Mouse (Mus musculus) neutrophil, adult 5-6 weeks (primary cell): Measurements from ENCODE around the gene Trib2. TPM values are rescaled to one million over a fixed set of nuclear protein-coding genes. Genes with fewer than 3 reads are reported as not detected.

ENCODE experiments used
- ATAC-seq: fragments of 151-379, 151-347 bp; 2 replicates; pipeline ENCODE4 v1.8.0; 2017; ENCODE audit warnings: mild to moderate bottlenecking, moderate TSS enrichment; ENCODE audit not compliant: insufficient number of reproducible peaks, poor library complexity, low FRiP score, severe bottlenecking; ENCODE audit errors: extremely low read depth
- total RNA-seq: library from RNA; stranded (forward); fragments of 200-1000 nt; gene quantifications from 2 replicates; pipeline ENCODE4 v1.2.3, GENCODE M21; 2017

Gene Trib2
- total RNA-seq, 1 experiment from 2014 or later: 39.2 TPM

DNA sequence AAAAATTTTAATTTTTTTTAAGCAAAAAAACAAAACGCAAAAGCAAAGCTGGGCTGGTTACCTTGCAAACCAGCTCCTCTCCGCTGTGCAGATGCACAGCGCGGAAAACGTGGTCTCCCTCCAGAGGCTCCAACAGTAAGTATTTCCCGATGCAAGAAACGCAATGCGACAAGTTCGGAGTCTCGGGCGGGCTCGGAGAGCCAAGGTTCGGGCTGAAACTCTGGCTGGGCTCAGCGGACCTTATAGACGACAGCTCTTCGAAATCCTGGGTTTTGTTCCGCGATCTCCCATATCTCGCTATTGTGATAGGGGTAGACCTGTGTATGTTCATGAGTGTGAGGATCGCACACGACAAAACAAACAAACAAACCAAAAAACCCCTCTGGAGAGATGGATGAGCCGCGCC is 1.5 kb downstream of the Trib2 start:
- no peak for ATAC-seq

DNA sequence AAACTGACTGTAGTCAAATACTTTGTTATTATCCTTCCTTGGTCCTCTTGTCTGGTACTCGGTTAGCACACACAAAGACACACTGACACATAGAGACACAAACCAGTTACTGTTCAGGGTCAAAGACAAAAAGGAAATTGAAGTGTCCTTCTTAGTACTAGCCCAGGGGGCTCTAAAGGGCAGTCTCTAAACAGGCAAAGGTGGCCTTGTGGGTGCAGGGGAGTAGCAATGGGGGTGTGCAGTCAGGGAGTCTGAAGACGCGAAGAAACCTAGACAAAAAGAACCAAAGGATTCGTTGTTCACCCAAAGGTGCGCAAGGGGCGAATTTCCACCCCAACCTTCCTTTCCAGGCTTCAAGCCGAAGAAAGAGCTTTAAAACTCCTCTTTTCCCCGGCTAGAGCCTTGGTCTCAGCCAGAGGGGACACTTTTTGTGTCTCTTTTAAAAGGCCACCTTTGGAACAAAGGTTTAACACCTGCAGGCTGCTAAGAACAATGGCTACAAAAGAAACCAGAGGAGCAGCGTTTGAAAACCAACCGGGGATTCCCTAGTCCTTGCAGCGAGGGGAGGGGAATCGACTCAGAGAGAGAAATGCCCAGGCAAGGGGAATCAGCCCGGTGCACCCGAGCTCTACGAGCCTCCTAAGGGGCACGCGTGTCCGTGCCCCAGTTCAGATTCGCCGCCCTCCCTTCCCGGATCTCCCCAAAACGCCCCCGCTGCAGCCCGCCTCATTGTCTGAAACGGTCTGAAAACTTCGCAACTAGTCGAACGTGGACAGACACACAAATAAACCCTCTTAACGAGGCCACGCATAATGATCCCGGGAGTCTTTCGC is 2.3 kb downstream of the Trib2 start:
- ATAC-seq: no peak

DNA sequence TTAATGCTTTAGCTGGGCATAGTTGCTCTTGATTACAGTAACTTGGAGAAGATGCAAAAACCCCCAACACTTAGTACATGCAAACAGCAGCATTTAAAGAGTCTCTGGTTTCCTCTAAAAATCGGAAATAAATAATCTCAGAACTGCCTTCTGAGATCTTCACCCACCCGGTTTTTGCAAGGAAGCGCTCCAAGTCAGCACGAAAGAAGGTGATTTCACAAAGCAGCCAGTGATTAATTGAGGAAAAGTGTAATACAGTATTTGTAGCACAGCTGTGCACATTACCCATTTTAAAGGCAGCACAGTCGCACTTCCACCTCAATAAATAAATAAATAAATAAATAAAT is 2.9 kb downstream of the Trib2 start:
- ATAC-seq: no peak

DNA sequence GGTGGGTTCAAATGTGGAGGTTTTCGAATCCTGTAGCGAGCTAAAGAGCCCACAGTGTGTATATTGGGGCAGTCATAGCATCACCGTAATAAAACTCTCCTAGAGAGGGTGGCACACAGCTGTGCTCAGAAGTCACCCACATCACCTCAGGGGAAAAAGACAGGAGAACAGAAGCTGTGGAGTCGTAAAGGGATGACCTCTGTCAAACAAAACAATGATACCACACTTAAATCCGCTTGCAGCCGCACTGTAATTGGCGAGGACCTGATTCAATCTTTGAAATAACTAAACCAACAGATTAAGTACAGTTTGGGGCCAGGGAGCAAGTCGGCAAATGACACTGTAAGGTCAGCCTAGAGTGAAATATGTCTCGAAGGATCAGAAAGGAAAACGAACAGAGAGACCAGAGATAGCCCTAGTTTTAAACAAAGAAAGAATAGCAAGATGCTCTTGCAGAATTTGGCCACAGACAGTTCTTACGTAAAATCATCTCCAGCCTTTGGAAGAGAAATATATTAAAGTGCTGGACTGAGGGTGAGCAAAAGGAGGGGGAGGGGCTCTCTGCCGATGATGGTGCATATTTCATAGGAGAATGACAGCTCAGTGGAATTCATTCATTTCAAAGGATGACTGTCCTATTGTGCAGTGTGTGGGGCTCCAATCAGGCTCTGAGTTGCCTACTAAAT is 3.4 kb downstream of the Trib2 start:
- ATAC-seq: no peak

DNA sequence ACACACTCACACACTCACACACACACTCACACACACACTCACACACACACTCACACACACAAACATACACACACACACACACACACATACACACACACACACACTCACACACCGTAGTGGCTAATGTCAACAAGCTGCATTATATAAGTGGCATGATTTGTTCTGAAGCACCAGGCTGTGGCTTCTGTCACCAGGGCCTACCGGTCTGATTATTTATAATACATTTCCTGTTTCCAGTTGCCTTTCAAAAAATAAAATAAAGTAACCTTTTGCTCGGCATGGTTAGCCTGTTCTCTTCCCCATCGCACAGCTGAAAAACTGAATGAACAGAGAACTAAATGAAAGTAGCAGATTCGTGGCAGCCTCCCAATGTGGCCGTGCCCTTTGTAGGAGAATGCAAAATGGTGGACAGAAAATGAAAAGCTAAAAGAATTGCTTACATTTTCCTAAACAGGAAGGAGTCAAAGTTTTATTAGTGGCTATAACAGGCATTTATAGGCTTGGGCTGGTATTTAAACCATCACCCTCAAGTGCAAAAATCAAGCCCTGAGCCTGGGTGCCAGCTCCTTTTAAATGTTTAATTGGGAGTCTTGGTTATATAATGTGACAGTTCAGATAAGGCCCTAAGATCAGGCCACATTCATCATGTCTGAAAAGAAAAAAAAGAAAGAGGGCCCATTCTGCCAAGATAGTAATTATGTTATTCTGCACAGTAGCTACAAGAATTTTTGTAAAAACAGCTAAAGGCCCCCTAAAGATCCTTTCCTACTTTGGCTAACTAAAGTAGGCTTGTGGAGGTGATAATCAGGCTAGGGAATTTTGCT is 4.4 kb downstream of the Trib2 start:
- ATAC-seq: no peak

DNA sequence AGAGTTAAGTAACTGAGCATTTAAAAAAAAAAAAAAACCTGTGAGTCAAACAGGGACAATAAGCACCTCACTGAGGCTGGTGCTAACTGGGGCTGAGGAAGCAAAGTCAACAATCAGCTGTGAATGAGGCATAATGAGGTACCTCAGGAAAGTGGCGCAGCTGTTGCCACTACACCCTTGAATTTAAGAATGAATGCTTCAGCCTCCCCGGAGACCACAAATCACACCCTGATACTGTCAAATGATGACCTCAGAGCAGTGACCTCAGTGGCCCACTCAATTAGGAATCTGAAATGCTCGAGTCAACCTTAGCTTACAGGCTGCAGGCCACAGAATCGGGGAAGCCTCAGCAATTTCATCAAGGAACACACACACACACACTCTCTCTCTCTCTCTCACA is 5.0 kb downstream of the Trib2 start:
- peak; percentile 32 for ATAC-seq

DNA sequence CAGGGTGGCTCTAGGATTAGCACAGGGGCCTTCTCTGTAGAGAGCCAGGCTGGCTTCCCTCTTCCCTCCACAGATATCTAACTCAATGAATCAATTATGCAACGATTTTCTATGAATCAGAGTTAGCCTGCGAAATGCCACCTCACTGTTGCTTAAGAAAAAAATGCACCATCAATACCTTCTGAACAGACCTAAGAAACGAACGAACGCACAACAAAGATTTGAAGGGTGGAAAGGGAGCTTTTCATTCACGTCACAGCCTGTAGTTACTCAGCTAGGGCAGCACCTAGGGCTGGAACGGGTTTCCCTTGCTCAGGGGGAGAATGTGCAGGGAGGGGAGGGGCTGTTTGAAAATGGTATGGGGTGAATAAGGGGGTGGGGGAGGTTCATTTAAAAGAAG is 5.8 kb downstream of the Trib2 start:
- ATAC-seq: no peak

DNA sequence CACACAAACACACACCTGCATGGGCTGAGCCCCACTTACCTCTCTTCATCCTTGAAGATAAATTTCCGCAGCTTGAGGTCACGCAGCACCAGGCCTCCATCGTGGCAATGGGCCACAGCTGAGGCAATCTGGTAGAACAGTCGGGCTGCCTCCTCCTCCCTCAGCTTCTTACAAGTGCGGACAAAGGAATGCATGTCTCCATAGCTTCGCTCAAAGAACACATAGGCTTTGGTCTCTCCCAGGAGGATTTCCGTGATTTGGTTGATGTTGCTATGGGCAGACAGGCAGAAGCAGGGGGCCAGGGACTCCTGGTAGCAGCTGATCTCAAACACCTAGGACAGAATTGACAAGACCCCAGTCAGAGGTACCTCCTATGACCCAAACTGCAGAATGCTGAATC is 7.1 kb downstream of the Trib2 start:
- ATAC-seq: no peak

DNA sequence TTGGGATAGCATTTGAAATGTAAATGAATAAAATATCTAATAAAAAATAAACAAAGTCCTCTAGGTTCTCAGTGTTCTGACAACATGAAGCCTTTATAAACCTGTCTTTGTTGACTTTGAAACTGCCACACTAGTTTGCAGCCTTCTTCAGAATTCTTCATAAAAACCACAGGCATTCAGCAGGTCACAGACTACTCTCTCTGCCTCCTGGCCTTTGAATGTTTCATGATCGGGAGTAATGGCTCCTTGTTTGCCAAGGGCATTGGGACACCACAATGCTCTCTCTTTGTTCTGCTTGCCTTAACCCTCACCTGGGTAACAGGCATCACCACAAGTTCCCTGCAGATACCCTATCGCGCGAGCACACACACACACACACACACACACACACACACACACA is 7.5 kb downstream of the Trib2 start:
- ATAC-seq: no peak

DNA sequence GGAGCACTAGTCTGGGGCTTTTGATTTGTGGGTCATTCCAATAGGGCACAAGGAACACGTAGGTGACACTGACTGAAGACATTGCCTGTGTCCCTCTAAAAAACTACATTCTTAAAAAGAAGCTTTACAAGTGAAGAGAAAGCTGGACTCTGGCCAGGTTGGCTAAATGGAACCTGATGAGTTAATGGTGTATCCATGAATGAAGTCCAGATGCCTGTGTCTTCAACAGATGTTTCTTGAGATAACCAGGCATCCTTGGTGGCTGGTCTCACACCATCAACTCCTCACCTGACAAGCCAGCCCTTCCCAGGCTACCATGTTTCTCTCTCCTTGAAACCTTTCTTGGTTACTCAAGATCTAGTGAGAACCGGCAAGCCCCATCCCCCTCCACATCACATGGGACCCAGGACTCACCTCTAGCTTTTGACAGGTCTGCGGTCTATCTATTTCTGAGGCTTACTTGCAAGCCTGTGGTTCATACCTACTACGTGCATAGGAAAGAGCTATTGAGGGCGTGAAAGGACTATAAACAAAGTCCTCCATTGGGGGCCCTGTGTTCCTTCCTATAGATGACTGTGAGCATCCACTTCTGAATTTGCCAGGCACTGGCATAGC is 8.4 kb downstream of the Trib2 start:
- no peak for ATAC-seq

DNA sequence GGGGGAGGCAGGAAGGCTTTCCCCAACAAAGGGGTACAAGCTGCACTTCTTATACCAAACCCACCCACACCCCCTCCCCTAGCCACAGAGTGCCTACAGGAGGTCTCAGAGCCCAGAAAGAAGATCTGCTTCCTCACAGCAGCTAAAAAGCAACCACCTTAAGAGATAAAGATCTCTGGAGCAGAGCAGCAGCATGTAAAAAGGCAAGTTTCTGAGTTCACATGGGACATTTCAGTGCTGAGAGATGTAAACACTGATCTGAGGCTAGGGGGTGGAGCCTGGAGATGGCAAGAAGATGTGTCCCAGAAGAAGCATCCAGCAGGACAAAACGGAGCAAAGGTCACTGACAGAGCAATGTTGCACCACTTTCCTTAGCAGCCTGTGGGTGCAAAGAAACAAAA is 11.8 kb downstream of the Trib2 start:
- no peak for ATAC-seq

DNA sequence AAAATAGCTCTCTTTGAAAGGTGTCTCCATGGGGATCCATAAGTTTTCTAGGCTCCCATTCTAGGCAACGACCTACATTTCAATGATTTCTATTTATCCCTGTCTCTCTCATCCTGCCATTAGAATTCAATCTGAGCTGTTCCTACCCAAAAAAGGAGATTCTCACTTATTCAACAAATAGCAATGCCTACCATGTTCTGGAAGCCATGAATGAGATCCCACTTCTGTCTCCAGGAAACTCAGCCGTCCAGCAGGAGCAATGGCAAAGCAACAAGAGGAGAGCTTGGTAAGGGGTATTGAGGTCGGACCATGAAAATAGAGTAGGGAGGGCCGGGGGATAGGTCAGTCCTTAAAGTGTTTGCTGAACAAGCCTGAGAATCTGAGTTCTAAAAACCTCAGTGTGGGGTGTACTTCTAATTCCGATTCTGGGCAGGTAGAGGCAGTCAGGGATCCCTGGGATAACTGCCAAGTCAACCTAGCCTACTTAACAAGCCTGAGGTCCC is 12.7 kb downstream of the Trib2 start:
- no peak for ATAC-seq

DNA sequence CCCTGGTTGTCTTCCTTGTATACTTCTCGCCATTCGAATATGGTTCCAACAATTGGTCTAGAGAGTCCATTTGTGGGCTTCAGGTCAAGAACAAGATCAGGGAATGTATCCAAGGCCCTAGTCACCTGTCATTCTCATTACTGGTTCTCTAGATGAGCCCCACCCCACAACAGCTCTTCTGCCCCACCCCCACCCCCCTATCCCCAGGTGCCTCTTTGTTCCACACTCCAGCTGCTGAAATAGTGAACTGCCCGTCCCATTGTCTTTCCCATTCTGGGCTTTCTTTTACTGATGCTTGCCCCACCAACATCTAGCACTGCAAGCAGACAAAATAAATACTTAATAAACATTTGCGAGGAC is 15.2 kb downstream of the Trib2 start:
- ATAC-seq: no peak

DNA sequence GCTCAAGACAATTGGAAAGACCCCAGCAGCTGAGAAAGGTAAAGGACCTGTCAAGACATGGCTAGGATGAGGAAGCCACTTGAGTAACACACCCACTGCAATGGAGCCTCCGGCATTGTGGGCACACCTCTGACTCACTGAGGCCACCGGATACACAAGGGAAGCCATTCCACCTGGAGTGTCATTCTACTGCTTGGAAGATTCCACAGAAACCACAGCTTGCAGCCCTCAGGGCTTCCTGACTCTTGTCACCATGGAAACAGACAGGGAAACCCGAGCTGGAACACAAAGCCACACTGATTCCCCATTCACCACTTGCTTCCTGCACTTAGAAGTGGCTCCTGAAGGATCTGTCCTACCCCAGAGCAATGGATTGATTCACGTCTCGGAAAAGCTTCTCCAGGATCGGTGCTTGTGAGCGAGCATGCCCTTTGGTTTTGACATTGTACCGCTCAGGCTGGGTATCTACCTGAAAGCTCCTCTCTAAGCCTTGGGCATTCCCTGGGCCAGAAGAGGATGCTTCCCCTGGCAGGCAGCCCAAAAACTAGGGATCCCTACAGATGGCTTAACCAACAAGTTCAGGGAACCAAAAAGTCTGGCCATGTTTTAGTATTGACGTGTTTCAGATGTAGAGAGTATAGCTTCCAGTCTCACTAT is 15.7 kb downstream of the Trib2 start:
- no peak for ATAC-seq

DNA sequence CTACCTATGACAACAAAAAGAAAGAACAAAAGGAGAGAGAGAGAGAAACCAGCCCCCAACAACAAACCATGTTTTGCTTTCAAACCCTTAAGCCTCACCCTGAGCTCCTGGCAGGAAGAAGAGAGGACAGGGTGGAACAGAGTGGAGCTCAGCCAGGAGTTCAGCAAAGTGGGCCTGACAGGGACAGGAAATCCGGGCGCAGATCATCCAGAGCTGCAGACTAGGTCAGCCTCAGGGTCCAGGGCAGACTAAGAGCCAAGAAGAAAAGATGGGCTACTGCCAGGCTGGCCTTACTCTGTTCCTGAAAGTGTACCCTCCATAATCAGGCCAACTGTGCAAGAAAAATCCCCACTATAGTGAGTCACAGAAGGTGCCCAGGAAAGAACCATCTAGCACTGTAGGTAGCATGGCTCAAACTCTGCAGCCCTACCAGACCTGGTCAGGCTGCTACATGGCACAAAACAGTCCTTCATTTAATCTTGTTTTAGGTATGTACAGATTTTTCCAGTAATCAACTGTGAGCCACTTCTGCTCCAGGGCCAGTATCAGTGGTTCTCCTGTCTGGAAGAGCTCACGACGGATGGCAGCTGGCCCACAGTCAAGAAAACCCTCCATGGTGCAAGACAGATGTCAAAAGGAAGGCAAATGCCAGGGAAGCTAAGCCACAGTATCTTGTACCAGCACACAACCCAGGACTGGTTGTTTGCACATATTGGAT is 16.4 kb downstream of the Trib2 start:
- no peak for ATAC-seq

DNA sequence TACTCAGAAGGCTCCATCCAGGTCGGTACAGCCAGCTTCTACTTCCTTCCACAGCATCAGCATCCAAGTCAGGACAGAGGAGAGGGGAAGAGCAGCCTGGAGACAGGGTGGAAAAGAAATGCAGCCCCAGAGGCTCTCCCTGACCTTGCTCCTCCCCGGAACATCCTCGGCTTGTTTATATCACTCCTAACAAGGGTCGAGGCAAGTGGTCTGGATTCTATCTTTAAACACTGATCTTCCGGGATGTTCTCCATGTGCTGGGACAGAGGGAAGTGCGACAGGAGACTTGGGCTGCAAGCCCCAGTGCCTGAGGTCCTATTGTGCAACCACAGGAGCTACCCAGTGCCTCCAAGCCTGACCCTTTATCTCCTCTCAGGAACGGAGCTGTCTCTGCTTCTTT is 18.7 kb downstream of the Trib2 start:
- no peak for ATAC-seq

DNA sequence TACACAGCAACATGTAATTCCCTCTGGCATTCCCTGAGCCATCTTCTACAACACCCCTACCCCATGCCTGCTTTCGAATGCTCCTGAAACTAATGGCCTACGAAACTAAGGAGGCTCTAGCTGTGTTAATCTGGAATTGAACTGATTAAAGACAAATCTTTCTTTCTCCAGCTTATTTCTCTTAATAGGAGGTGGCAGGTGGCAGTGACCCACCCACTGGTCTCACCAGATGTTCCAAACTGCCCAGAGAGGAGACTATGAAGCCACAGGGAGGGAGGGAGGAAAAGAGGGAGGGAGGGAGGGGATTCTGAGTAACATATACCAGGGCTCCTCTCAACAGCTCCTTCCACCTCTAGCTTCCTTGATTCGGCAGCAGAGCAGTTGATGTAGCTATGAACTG is 20.8 kb downstream of the Trib2 start:
- ATAC-seq: no peak

DNA sequence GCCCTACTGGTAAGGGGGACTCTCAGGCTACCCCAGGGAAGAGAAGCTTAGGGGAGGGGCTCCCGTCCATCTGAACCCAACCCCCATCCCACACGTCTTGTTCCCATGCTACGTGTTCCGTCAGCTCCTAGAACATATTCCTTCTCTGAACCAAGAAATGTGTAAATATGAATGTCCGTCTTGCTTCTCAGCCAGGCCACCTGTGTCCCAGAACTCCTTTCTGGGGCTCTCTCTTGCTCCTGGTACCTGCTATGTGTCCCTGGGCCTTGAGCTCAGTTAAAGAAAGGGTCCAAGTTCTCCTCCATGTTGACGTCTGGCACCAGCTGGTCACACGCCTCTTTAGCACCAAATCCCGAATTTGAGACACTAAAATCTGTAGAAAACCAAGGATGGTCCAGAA is 23.4 kb downstream of the Trib2 start:
- no peak for ATAC-seq
